Mouse (Mus musculus) G1E (cell line): ENCODE results near the gene Igsf10.

Source experiments
- CTCF ChIP-seq: IDR thresholded peaks from 2 replicates; pipeline ENCODE4 v1.5.1; 2012; ENCODE audit warnings: low read depth, low read length, inconsistent platforms, mixed read lengths
- GATA1 ChIP-seq: IDR thresholded peaks from 2 replicates; pipeline ENCODE4 v1.6.1; 2012; ENCODE audit warnings: borderline replicate concordance, low read length, inconsistent platforms, mixed read lengths

- TF ChIP-seq CTCF: no peak
- TF ChIP-seq GATA1: no peak
Measured at GRCm38 (mm10) chr3:59354156-59354555, 10.0 kb upstream of the Igsf10 start.
